Mouse (Mus musculus): ENCODE results near the gene Calu.
"Not testable (repeated sequence)": the region's sequence is repeated elsewhere in the genome, so short reads cannot be mapped to it uniquely, and the experiment has no call there.

Gene Calu

DNA sequence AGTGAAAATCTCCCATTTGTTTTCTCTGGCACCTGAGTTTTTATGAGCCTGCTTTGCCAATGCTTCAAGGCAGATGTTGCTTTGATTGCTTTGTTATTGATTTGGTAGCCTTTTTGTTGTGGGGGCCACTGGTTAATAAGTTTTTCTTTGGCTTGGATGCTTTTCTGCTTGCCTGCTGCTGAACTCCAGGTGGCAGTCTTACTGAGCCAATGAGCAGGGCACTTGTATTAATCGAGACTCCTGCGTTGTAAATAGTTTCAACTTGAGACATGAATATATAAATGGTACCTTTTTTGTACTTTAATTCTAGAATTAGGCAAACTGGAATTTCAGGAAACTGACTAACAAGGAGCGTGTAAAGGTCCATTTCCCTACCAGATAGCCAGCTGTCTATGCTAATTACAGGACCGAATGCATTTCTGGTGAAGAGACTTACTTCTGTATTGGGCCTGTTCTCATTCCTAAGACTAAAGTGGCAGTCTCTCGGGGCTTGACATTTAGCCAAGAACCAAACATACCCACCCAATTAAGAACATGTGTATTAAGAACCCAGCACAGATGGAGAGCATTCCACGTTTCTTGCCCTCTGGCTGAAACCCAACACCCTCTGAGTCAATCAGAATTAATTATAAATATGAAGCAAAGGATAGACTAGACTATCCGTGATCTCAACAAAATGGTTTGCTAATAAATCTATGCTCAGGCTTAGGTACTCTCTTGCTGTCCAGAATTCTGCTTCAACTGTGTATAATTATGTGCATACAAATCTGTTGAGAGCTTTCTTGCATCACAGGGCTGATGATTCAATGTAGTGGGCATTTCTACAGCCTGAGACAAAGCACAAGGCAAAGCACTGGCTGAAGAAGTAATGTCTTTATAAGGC, 14.6 kb downstream of the Calu start:
- DNase-seq (ENCODE audit: low spot score in 2 of 2): no peak

- DNase-seq (ENCODE audit: low spot score in 2 of 2): no peak
These were observed 15.3 kb downstream of the Calu start for GRCm38 (mm10) chr6:29363129-29363515.

DNA sequence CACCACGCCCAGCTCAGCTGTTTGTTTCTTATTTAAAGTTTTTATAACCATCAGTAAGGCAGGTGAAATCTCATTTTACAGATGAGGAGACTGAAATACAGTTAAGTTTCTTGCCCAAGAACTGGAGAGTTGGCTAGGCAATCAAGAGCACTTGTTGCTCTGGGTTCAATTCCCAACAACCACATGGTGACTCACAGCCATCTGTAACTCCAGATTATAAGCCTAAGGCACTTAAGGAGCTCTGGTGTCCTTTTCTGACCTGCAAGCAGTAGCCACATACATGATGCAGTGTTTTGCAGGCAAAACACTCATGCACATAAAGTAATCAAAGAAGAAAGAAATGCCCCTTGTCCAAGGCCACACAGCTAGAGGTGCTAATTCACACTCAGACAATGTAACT, 17.4 kb downstream of the Calu start:
- DNase-seq (ENCODE audit: low spot score in 2 of 2): no peak

GRCm38 (mm10) chr6:29377386-29377785, 29.5 kb downstream of the Calu start:
- no peak for DNase-seq (ENCODE audit: low spot score in 2 of 2)

DNA sequence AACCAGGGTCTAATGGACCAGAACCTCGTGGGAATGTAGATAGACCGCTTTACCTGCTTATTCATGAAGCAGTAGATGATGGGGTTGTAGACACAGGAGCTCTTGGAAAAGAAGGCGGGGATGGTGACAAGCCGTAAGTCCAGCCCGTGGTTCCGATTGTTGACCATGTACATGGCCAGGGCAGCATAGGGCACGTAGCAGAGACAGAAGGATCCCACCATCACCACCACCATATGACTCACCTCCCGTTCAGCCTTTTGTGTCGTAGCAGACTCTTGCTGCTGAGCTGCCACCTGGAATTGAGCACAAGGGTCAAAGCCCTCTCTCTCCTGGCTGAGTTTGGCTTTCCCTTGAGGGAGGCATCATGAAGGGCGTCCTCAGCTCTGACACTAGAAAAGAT, 30.8 kb downstream of the Calu start:
- DNase-seq (ENCODE audit: low spot score in 2 of 2): no peak

- no peak for DNase-seq (ENCODE audit: low spot score in 2 of 2)
These were observed 32.1 kb downstream of the Calu start for GRCm38 (mm10) chr6:29379954-29380353.

DNA sequence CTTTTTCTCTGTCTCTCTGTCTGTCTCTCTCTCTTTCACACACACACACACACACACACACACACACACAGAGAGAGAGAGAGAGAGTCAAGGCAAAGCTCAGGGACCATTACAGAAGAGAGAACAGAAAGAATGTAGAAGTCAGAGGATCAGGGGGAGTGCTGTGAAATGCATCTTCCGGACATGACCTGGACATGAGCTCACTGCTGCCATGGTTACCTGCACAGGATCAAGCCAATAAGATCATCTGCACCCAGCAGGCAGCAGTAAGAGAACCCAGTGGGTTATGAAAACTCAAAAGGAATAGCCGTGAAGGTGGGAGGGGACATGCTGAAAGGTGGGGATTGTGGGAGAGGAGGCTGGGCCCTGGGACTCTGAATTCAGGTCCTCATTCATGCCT, 34.6 kb downstream of the Calu start:
- no peak for DNase-seq (ENCODE audit: low spot score in 2 of 2)

DNA sequence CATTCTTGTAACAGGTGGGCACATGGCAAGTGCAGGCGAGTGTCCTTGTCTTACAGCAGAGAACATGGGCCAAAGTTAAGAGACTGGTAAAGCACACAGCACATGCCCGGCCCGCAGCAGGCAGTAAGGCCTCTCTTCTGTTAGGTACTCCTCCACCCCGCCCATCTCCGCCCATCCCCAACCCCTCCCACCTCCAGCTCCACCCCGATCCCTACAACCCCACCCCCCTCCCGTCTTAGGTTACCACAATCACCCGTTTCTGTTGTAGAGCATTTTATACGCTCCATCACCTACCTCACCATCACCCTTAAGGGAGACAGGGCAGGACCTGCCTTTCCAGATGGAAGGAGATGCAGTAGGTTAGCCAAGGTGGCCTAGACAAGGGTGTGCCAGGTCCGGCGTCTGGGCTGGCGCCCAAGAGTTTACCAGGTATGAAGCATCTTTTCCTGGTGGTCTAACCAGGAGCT, 40.2 kb downstream of the Calu start, which contains the start of gene Opn1sw:
TSS of gene Opn1sw (minus strand) at position 417 of the 467 bp plus-strand sequence.
- DNase-seq (ENCODE audit: low spot score in 2 of 2): peak in 1 of 2 experiments; percentile 54

DNA sequence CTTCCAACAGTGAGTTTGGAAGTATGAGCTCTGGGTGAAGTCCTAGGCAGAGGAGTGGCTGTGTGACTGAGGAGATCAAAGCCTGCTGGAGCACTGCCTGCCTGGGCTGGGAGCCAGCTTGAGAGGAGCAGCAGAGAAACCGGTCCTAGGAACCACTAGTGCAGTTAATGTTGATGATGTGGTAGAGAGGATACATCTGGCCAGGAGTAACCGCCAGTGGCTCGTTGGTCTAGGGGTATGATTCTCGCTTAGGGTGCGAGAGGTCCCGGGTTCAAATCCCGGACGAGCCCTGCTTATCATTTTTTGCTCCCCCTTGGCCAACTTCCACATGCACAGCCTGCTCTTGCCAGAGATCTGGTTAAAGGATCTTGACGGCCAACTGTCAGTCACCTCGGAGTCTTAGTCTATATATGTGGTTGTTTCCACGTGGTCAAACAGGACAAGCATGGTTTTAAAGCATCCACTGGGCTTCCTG, 40.8 kb downstream of the Calu start:
- DNase-seq (ENCODE audit: low spot score in 2 of 2): peak; percentile 26 to 62

DNA sequence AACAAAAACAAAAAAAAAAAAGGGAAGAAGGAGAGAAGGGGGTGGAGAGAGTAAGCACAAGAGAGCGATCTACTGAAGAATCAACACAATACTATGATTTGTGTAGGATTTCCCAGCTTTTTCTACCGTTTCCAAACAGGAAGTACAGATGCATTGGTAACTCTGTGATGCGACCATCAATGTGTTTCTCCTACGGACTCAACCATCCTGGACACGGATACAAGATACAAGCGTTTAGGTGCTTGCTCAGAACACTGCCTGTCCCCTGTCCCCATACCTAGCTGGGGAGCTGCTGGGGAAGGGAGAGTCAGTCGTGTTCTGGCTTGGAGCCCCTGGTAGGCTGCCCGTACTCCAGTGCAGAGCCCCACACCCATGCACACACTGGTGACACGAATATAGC, 41.6 kb downstream of the Calu start:
- no peak for DNase-seq (ENCODE audit: low spot score in 2 of 2)

GRCm38 (mm10) chr6:29390500-29390899, 42.6 kb downstream of the Calu start:
- not testable (repeated sequence) for DNase-seq (ENCODE audit: low spot score in 2 of 2)

- DNase-seq (ENCODE audit: low spot score in 2 of 2): not testable (repeated sequence)
These were observed 43.4 kb downstream of the Calu start for GRCm38 (mm10) chr6:29391241-29391640.

- no peak for DNase-seq (ENCODE audit: low spot score in 2 of 2)
These were observed 43.9 kb downstream of the Calu start for GRCm38 (mm10) chr6:29391802-29392201.

DNA sequence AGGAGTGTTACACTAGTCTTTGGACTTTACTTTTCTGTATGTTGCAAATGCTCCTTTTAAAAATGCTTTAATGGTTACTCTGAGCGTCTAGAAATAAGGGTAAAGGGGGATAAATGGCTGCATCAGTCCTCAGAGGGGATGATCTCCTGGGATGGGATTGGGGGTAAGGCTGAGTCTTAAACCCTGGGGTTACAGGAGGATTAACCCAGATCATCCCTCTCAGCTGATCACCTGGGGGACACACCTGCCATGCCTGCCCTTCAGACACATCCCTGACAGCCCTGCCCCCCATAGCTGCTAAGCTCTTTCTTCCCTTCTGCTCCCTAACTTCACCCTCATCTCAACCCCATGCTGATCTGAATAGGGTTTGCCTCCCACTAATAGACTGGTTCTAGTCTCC, 46.4 kb downstream of the Calu start:
- DNase-seq (ENCODE audit: low spot score in 2 of 2): no peak

DNA sequence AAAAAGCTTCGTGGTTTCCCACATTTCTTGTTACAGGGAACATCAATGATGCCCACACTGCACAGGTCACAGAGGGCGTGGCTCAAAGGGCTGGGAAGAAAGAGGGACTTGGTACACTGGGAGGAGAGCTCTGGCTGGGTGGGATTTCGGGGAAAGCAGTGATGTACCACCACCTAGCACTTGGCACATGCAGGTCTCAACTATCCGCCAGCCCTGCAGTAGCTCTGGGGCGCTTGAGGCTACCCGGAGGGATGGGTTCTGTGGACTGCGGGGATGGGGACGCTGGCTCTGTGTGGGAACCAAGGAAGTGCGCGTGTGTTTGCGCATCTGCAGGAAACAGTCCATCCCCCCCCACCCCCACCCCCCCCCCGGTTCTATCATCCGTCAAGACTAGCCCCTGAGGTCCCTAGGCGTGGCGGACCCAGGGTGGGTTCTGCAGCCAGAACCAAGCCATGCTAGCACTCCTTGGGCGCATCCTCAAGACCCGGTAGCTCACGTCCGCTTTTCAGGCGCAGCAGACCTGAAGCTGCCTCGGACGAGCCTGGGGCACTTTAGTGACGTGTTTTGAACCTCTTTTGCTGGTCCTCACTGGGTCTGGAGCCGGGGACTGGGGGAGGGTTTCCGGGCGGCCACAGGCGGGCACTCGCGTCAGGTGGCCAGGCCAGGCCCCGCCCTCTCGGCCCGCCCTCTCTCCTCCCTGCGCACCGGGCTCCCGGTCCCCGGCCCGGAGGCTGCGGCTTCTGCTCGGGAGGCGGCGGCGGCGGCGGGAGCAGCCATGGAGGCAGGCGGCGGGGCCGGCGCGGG, 48.2 kb downstream of the Calu start, which contains the start of gene Ccdc136:
TSS of gene Ccdc136 (plus strand) at position 400 of the 804 bp plus-strand sequence.
- DNase-seq (ENCODE audit: low spot score in 2 of 2): no peak

DNA sequence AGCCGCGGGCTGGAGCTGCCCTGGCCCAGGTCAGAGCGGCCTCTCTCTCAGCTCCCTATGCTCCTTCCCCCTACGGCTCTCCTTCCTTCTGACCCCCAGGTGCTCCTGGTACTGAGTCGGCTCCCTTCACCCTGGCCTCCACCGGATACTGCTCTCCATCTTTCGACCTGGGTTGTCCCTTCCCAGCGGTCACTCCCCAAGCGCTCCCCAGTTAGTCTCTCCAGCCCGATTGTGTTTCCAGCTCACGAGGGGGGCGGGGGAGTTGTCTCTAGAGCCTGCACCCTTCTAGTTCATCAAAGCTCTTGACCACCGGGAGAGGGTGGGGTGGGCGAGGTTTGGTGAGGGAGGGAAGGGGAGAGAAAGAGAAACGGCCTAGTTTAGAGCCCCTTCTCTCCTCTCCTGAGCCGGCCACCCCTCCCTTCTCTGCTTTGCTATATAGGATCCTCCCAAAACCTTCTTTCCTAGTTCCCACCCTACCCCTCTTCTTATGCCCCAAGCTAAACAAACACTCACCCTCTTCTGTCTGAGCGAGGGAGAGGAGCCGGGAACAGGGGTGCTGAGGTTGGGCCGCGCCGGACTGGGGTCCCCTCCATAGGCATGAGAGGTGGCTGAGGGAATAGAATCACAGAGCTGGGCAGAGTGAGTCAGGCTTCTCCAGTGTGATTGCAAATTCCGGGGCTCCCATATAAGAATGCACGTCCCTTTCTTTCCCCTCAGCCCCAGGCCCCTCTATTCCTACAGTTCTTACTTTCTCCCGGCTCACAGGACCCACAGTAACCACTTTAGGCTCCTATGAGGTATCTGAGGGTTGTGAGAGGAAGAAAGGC, 49.1 kb downstream of the Calu start:
- DNase-seq (ENCODE audit: low spot score in 2 of 2): peak in 1 of 2 experiments; percentile 61

DNA sequence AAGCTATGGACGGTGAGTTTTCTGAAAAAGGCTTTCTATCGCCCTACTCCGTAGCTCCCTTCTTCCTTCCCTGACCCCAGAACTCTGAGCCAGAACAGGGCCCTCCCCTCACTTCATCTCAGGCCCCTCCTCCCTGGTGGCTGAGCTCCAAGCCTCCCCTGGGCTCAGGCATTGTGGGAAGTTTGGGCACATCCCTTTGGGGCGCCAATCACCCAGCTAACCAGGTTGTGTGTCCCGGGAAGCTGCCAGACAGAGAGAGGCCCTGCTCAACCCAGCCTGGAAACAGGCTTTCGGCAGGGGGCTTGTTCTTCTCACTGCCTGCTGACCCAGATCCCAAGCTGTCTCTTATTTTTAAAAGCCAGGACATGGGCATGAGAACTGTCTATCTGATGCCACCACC, 49.7 kb downstream of the Calu start:
- DNase-seq (ENCODE audit: low spot score in 2 of 2): peak in 1 of 2 experiments; percentile 50

- no peak for DNase-seq (ENCODE audit: low spot score in 2 of 2)
These were observed 52.0 kb downstream of the Calu start for GRCm38 (mm10) chr6:29399851-29400250.

DNA sequence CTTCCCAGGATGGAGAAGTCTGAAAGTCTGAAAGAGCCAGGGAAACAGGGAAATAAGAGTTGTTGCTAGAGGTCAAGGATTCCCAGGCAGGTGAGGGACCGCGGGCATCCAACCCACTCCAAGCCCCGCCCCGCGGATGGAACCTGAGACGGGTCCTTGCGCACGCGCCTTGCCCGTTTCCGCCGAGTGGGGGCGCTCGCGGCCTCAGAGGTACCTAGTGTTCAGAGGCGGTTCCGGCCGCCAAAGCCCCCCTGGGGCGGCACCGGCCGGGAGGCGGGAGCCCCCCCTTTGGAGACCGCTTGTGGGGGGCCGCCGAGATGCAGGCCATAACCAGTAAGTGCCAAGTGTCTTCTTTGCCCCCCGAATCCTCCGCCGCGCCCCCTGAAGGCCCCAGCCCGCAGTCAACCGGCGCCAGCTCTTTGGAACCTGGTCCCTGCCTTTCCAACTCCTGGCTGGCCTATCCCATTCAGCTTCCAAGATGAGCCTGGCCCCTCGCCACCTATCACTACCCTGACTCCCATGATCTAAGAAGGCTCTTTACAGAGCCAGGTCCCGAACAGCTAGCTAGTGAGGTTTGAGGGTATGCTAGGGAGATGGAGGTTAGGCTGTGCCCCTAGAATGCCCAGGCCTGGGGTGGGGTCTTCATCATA, 54.9 kb downstream of the Calu start:
- DNase-seq (ENCODE audit: low spot score in 2 of 2): peak in 1 of 2 experiments; percentile 59

DNA sequence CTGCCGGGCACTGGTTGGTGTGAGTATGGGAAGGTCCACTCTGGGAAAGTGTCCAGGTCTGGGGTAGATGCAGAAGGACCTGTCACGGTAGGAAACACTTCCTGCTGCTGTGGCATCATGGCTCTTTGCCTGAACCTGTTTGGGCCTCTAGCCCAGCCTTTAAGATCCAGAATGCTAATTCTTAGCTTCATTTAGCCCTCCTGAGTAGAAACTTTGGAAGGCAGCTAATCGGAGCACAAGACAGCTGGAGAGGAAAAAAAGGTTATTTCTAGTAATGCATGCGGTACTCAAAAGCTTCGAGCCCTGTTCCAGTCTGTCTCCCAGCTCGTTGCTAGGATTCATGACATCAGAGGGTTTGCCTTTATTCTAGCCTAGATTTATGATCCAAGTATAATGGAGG, 58.5 kb downstream of the Calu start:
- no peak for DNase-seq (ENCODE audit: low spot score in 2 of 2)

DNA sequence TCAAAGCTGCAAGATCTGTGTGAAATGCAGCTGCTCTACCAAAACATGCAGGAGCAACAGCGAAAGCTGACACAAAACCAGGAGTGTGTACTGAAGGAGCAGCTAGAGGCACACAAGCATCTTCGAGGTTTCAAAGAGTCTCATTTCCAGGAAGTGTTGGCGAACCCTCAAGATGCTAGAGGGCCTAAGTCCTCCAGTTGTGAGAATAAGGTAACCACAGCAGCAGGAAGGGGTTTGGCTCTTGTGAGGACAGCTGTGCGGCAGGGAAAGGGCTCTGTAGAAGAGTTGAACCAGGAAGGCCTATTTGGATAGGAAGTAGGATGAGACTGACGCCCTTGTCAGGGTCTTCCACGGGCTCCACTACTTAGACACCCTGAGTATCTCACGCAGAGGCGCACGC, 67.6 kb downstream of the Calu start:
- DNase-seq (ENCODE audit: low spot score in 2 of 2): no peak

Data from spleen, postnatal 4 days (tissue).